Mouse (Mus musculus): Measurements from ENCODE around the gene Tex50.
A peak's percentile ranks its signal among the peaks of the same experiment; 100 is the strongest.

GRCm38 (mm10) chr1:161195541-161196351 is 36.6 kb upstream of the Tex50 start:
- TF ChIP-seq POLR2A (IDR thresholded peaks at IDR 0.05; ENCODE audit: low read depth, low read length): no peak
- TF ChIP-seq ETS1 (conservative IDR thresholded peaks at IDR 0.05; ENCODE audit: low read depth, low read length): no peak
- TF ChIP-seq ZC3H11A (IDR thresholded peaks at IDR 0.05; ENCODE audit: low read depth, low read length): no peak
- no peak for TF ChIP-seq NRF1 (IDR thresholded peaks at IDR 0.05; ENCODE audit: low read depth, low read length)
- peak; percentile 89 to 92 for TF ChIP-seq CTCF (conservative IDR thresholded peaks at IDR 0.05 in 1 of 2, IDR thresholded peaks at IDR 0.05 in 1 of 2; ENCODE audit: low read depth in 2 of 2, low read length in 2 of 2)

All from CH12.LX (cell line).